Mouse (Mus musculus) kidney, postnatal 0 days (tissue): ENCODE measurements around the gene Itpr1. TPM values are rescaled to one million over a fixed set of nuclear protein-coding genes. Genes with fewer than 3 reads are reported as not detected.

Experiments
- ATAC-seq: fragments of 200-750 bp; cut with Nextera tagmentation; replicated peaks from 2 replicates; pipeline ENCODE4 v1.8.0; 2017; ENCODE audit warnings: low read depth, moderate number of reproducible peaks, moderate TSS enrichment, moderate library complexity; ENCODE audit not compliant: low FRiP score
- DNase-seq: peaks from one replicate; pipeline ENCODE4 v3.0.0-alpha.2; 2016; ENCODE audit warnings: low spot score
- H3K27ac ChIP-seq: fragments of 300-500 bp; sonication (generic); 2 replicates; pipeline ENCODE4 v1.5.1; 2014; ENCODE audit warnings: mild to moderate bottlenecking
- H3K27me3 ChIP-seq: fragments of 300-500 bp; sonication (generic); 2 replicates; pipeline ENCODE4 v1.6.1; 2014; ENCODE audit warnings: low read length, mixed read lengths; ENCODE audit not compliant: insufficient read depth
- H3K36me3 ChIP-seq: fragments of 300-500 bp; sonication (generic); 2 replicates; pipeline ENCODE4 v1.6.1; 2014; ENCODE audit warnings: low read length, mixed read lengths; ENCODE audit not compliant: insufficient read depth
- H3K4me1 ChIP-seq: fragments of 300-500 bp; sonication (generic); replicated peaks from 2 replicates; pipeline ENCODE4 v1.6.1; 2014; ENCODE audit warnings: antibody characterized with exemption, low read length, mixed read lengths; ENCODE audit not compliant: insufficient read depth
- H3K4me2 ChIP-seq: fragments of 300-500 bp; sonication (generic); 2 replicates; pipeline ENCODE4 v1.6.1; 2014; ENCODE audit warnings: mild to moderate bottlenecking, low read length, moderate library complexity, mixed read lengths
- H3K4me3 ChIP-seq: fragments of 300-500 bp; sonication (generic); replicated peaks from 2 replicates; pipeline ENCODE4 v1.5.1; 2014; ENCODE audit warnings: low read depth, low read length
- H3K9ac ChIP-seq: fragments of 300-500 bp; sonication (generic); 2 replicates; pipeline ENCODE4 v1.6.1; 2014; ENCODE audit warnings: low read depth, low read length
- H3K9me3 ChIP-seq: fragments of 300-500 bp; sonication (generic); replicated peaks from 2 replicates; pipeline ENCODE4 v1.6.1; 2016; ENCODE audit warnings: low read length, inconsistent platforms, mixed read lengths
- CTCF ChIP-seq: IDR thresholded peaks from 2 replicates; pipeline ENCODE4 v1.5.1; 2016; ENCODE audit warnings: antibody characterized with exemption, low read depth, mild to moderate bottlenecking, moderate library complexity
- WGBS: fragments of 180-500 bp; shearing (Covaris S2); extraction: QIAGEN DNeasy Blood & Tissue Kit; methylation state at CpG from one replicate; pipeline ENCODE4 v1.1.7; 2014; 5-methylcytosine and 5-hydroxymethylcytosine counted together
- microRNA-seq: library from miRNA; unstranded; fragments of <30 nt; microRNA quantifications from one replicate; pipeline ENCODE4, GENCODE M21; 2016
- polyA plus RNA-seq: library from polyadenylated mRNA; unstranded; fragments of >200 nt; fragmentation: Nextera tagmentation; extraction: Ambion mirVana; gene quantifications from 2 replicates; pipeline ENCODE4 v1.2.1, GENCODE M21; 2015

Itpr1 gene
- polyA plus RNA-seq, 1 experiment from 2014 or later: 21.2 TPM

GRCm38 (mm10) chr6:108588426-108588825 lies 375.5 kb downstream of the Itpr1 start:
- Histone ChIP-seq H3K27me3 (no peaks in the 10 kb centered on the region), H3K4me2 (no peak overlapping the region), H3K27ac (no peak overlapping the region), H3K4me1 (no peaks in the 10 kb centered on the region), H3K9ac (no peak overlapping the region), H3K4me3 (no peak overlapping the region), H3K36me3 (no peaks in the 10 kb centered on the region), H3K9me3 (no peaks in the 10 kb centered on the region)
- TF ChIP-seq CTCF: no peak
- DNase-seq: no peak
- no peak for ATAC-seq
- WGBS: 88% methylated on average over 3 of the region's 3 CpGs

DNA sequence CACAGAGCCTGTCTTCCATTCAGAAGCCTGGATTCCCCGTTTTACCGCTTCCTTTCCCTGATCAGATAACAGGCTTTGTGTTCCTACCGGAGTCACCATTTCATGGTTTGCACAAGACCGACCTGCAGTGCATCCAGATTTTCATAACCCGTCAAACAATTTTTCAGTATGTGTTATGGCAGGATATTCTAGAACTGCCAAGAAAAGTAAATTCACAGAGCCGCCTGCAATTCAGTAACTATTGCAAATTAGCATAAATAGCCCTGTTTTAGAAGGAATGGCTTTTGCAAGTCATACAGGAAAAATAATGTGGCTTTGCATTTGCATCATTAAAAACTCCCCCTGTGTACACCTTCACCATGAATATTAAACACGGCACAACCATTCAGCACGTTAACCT lies 379.3 kb downstream of the Itpr1 start:
- Histone ChIP-seq H3K9ac (no peak overlapping the region), H3K4me2 (no peak overlapping the region), H3K9me3 (no peaks in the 10 kb centered on the region), H3K36me3 (no peaks in the 10 kb centered on the region), H3K27ac (no peak overlapping the region), H3K4me3 (no peak overlapping the region), H3K27me3 (no peaks in the 10 kb centered on the region), H3K4me1 (no peaks in the 10 kb centered on the region)
- ATAC-seq (no peak), DNase-seq (no peak)
- TF ChIP-seq CTCF: no peak
- WGBS: 66% methylated on average over 8 of the region's 8 CpGs

GRCm38 (mm10) chr6:108592636-108593035 lies 379.7 kb downstream of the Itpr1 start:
- TF ChIP-seq CTCF: no peak
- Histone ChIP-seq H3K9me3 (no peaks in the 10 kb centered on the region), H3K9ac (no peak overlapping the region), H3K27me3 (no peaks in the 10 kb centered on the region), H3K4me3 (no peak overlapping the region), H3K4me1 (no peaks in the 10 kb centered on the region), H3K4me2 (no peak overlapping the region), H3K27ac (no peak overlapping the region), H3K36me3 (no peaks in the 10 kb centered on the region)
- DNase-seq: no peak
- 75% methylated on average over 6 of the region's 6 CpGs for WGBS
- ATAC-seq: no peak

GRCm38 (mm10) chr6:108594171-108594841 lies 381.4 kb downstream of the Itpr1 start:
- H3K9me3 ChIP-seq: no peaks in the 10 kb centered on the region
- H3K4me2 ChIP-seq: no peak overlapping the region
- H3K4me3 ChIP-seq: no peak overlapping the region
- no peak for DNase-seq
- 83% methylated on average over 5 of the region's 5 CpGs for WGBS
- no peaks in the 10 kb centered on the region for H3K27me3 ChIP-seq
- ATAC-seq: no peak
- no peaks in the 10 kb centered on the region for H3K4me1 ChIP-seq
- no peak overlapping the region for H3K9ac ChIP-seq
- H3K27ac ChIP-seq: no peak overlapping the region
- H3K36me3 ChIP-seq: no peaks in the 10 kb centered on the region
- TF ChIP-seq CTCF: no peak

- H3K36me3 ChIP-seq: no peaks in the 10 kb centered on the region
- no peak overlapping the region for H3K9ac ChIP-seq
- no peak overlapping the region for H3K27ac ChIP-seq
- no peak overlapping the region for H3K4me3 ChIP-seq
- H3K9me3 ChIP-seq: no peaks in the 10 kb centered on the region
- TF ChIP-seq CTCF: no peak
- no peak for DNase-seq
- H3K4me1 ChIP-seq: no peaks in the 10 kb centered on the region
- 88% methylated on average over 4 of the region's 4 CpGs for WGBS
- no peak for ATAC-seq
- no peaks in the 10 kb centered on the region for H3K27me3 ChIP-seq
- no peak overlapping the region for H3K4me2 ChIP-seq
Observed at GRCm38 (mm10) chr6:108598691-108599090, 385.8 kb downstream of the Itpr1 start.

DNA sequence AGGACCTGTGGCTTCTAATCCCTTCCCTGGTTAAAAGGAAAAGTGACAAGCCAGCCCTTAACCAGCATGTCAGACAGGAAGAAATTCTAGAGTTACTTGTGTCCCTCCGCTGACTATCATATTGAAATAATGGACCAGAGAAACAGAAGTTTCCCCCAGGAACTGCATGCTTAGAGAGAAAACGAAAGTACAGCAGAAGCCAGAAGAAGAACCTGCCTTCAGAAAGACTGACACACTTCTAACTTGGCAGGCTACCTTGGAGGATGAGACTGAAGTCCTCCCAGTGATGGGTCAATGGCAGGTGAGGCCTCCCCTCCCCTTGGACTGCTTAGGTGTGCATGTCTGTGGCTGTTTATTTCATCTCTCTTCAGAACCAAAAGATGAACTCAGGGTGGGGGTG lies 386.4 kb downstream of the Itpr1 start:
- no peak for TF ChIP-seq CTCF
- no peaks in the 10 kb centered on the region for H3K9me3 ChIP-seq
- WGBS: 87% methylated on average over 2 of the region's 2 CpGs
- H3K4me2 ChIP-seq: no peak overlapping the region
- DNase-seq (no peak), ATAC-seq (no peak)
- no peaks in the 10 kb centered on the region for H3K4me1 ChIP-seq
- H3K9ac ChIP-seq: no peak overlapping the region
- no peak overlapping the region for H3K4me3 ChIP-seq
- H3K27ac ChIP-seq: no peak overlapping the region
- H3K36me3 ChIP-seq: no peaks in the 10 kb centered on the region
- no peaks in the 10 kb centered on the region for H3K27me3 ChIP-seq

Small RNA genes lying within 50 kb of the gene (microRNA-seq; reads per million reads assigned to microRNA genes)
- gene Mir7661: not detected

Other genes with a start within 250 kb of the Itpr1 start
- 7.2 and 7.4 TPM in 2 replicates for gene Setmar, start 148.1 kb upstream of the Itpr1 start, polyA plus RNA-seq
- gene Sumf1, start 27.5 kb upstream of the Itpr1 start, polyA plus RNA-seq: 34.0 and 34.2 TPM in 2 replicates